Mouse (Mus musculus) right cerebral cortex, postnatal 14 days (tissue): ENCODE results near the gene Olfr767.
"Not testable (repeated sequence)": the region's sequence is repeated elsewhere in the genome, so short reads cannot be mapped to it uniquely, and the experiment has no call there.

Source experiments
- DNase-seq: peaks from one replicate; pipeline ENCODE4 v3.0.0; 2022

Olfr767 gene

DNA sequence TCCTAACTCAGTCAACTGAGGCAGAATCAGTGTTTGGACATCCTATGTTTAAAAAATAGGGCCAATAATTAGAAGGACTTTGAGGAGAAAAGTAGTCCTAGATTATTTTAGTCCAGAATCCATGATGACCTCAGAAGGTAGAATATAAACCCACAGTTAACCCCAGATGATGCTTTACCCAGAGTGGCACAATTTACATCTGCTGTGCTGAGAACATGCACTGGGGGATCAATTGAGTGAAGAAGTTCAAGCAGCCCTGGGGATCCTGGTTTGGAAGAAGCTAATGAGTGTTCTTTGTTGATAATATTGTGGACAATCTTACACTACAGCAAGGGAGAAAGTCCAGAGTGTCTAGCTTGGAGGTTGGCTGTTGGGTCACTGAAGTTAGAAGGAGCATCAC is at the start of gene Olfr767:
Gene Olfr767, minus strand, starts transcription at position 101 of the 400 bp plus-strand sequence.
- DNase-seq: not testable (repeated sequence)

GRCm38 (mm10) chr10:129117761-129118160 is 35.1 kb upstream of the Olfr767 start, which contains the start of gene Olfr769:
Gene Olfr769 (minus strand): TSS chr10:129117861.
- no peak for DNase-seq

GRCm38 (mm10) chr10:129115146-129115545 is 32.4 kb upstream of the Olfr767 start:
- no peak for DNase-seq

- DNase-seq: no peak
These were observed 18.5 kb upstream of the Olfr767 start for GRCm38 (mm10) chr10:129101231-129101630.

- DNase-seq: no peak
These were observed 16.6 kb upstream of the Olfr767 start, which contains the start of gene Olfr768 for GRCm38 (mm10) chr10:129099275-129099674. Gene Olfr768 (minus strand): TSS chr10:129099375.

DNA sequence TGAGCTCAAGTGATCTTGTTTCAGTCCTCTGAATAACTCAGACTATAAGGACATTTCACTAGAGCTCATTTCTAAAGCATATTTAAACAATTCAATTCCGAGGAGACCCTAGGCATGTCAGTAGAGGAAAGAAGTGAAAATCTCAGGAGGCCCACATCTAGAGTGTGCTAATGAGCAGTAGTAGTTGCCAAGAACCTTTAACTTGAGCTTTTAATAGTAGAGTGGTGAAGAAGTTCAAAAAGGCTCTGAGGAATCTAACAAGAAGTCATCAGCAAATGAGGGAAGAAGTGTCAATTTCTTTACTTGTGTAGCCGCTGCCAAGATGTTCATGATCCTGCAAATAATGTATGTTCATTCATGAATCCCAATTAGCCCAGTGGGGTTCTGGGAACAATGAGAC is 13.8 kb downstream of the Olfr767 start, which contains the start of gene Olfr766-ps1:
Gene Olfr766-ps1, minus strand, starts transcription at position 101 of the 400 bp plus-strand sequence.
- DNase-seq: no peak

GRCm38 (mm10) chr10:129049898-129050297 is 32.8 kb downstream of the Olfr767 start, which contains the start of gene Olfr765:
Gene Olfr765 (minus strand): TSS chr10:129049998.
- DNase-seq: not testable (repeated sequence)

GRCm38 (mm10) chr10:129039796-129040195 is 42.9 kb downstream of the Olfr767 start, which contains the start of gene Olfr764-ps1:
Gene Olfr764-ps1 (minus strand): TSS chr10:129039896.
- DNase-seq: no peak

DNA sequence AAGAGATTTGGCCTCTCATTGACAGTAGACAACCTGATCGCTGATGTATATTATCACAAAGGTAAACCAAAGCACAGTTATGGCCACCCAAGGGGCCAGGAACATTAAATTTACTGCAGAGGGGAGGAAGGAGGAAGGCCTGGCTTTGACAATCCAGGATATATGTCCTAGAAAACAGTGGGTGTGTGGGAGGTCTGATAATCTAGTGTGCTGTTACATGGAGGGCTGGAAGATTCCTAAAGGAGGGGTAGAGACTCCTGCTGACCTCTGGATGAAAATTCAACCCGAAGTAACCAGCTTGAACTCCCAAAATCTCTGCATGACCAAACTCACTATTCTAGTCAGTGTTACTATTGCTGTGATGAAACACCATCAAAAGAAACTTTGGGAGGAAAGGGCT is 54.4 kb downstream of the Olfr767 start:
- DNase-seq: no peak

GRCm38 (mm10) chr10:129026018-129026662 is 56.6 kb downstream of the Olfr767 start:
- DNase-seq: peak; percentile 55
